Mouse (Mus musculus) kidney, postnatal 4 days (tissue): ENCODE measurements around the gene Zswim5.

Experiments
- DNase-seq, 2 experiments: peaks; one replicate each; pipeline ENCODE4 v3.0.0; 2021; ENCODE audit warnings: mixed read lengths in 2 of 2

Gene Zswim5

DNA sequence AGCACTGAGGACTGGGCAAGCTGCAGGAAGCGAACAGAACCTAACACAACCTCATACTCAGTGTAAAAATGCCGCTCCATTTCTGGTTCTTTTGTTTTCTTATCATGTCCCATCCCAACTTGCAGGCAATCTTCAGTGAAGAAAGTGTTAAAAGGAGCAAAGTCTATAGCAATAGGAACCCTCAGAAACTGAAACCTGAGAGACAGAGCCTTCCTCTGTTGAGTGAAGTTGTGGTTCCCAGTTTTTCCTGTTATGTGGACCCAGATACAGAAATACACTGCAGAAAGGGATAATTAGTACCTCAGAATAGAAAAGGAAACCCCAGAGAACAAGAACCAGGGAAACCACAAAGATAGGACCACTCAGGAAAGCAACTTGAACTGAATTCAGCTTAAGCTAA lies 36.1 kb downstream of the Zswim5 start:
- DNase-seq, result no peak

DNA sequence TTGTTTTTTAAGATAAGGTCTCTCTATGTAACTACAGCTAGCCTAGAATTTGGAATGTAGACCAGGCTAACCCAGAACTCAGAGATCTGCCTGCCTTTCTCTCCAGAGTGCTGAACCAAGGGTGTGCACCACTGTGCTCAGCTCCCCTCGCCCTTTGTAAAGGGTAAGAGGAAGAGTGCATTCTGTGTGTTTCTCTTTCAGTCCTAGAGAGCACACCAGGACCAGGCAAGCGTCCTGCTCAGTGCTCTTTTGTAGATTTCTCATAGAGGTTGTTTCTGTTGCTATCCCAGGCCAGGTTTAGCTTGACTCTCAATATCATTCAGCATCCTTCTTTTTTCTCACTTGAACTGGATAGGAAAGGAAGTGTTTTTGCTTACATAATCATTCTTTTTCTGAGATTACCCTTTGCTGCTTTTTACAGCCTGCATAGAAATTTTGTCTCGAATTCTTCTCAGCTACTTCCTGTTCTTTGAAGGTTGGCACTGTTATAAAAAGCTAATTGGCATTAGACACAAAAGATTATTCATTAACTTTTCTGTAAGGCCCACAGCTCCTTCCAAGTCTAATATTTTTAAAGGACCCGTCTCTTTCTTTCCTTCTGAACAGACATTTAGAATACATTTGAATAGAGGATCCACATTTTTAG lies 51.0 kb downstream of the Zswim5 start:
- no peak for DNase-seq

DNA sequence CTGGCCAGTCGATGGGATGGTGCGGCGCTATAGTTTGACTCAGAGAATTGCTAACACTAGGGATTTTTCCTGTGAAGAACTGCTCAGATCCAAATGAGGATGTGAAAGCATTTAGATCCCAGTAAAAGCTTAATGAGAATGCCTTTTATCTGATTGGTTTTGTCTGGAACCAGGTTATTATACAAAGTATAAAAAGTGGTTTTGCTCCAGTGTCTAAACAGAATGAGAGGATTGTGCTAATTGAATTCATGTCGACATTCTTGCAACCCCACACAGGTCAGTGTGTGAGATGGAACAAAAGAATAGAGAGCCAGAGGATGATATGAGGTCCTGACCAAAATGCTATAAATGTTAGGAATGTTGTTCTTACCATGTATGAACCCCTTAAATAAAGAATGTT lies 62.4 kb downstream of the Zswim5 start:
- DNase-seq, result no peak

DNA sequence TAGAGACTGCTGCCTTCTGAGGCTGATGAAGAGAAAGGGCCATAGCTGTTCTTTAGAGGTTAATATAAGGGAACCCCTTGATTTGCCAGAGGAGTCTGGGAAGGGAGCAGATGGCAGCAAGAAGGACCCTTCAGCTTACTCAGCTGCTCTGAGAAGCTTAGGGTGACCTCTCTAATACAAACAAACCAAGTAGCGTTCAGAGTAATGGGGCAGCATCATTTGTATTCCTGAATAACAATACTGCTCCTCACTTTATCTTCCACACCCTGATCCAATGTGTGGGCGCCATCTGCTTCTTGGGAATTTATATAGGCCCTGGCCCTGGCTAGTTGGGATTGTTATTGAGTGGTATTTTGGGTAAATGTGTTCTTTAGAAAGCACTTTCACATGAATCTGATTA lies 65.5 kb downstream of the Zswim5 start:
- DNase-seq, result no peak

DNA sequence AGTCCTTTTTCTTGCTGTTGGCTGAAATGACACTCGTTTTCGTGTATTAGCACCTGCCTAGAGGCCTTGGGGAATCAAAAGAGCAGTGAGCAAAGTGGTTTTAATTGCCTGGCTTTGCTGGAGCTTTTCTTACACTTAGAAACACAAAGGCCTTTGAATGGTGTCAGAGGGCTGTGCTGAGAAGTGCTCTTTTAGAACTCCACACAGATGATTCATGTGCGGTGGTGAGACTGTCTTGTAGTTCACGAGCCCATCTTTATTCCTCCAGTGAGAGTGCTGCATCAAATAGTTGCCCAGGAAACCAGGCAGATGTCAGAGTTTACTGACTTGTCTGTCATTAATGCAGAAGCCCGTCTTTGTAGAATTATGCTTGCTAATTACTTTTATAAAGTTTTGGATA lies 66.9 kb downstream of the Zswim5 start:
- no peak for DNase-seq

DNA sequence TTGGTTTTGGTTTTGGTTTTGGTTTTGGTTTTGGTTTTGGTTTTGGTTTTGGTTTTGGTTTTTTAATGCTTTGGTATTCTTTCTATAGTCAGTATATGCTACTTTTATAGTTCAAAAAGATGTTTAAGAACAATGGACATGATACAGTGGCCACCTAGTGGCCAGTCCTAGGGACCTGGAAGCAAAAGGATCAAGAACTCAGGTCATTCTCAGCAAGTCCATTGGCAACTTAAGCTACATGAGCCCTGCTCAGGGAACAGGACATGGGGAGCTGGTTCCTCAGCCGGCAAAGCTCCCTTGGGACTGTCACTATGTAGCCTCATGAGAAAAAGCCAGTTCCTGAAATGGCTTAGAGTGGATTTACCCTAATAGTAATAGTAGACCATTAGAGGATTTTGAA lies 74.5 kb downstream of the Zswim5 start:
- DNase-seq, result peak; percentile 6 to 21

DNA sequence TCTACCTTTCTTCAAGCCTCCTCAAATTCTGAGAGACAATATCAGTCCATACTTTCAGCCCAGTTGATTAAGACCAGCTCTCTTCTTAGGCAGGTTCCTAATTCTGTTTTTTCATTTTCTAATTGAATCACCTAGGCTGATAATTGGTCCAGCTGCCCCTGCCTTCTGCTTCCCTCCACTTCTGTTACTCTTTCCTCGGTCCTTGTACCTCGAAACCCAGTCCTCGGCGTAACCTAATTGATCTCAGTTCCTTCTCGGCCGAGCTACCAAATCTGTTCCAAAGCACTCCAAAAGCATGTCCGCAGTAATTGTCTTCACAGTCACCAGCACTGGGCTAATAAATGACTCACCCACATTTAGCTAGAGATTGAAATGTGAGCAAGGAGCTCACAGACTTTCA lies 77.8 kb downstream of the Zswim5 start:
- DNase-seq, result no peak

DNA sequence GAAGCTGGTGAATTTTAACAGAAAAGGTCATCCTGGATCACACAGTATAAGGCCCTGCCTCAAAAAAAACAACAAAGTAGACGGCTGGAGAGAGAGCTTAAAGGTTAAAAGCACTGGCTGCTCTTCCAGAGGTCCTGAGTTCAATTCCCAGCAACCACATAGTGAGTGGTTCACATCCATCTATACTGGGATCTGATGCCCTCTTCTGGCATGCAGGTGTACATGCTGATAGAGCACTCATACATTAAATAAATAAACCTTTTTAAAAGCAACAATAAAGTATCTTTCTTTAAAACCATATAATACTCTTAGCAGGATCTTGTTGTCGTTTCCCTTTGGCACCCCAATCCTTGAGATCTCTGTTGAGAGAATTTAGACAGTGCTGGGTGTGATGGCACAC lies 99.3 kb downstream of the Zswim5 start:
- no peak for DNase-seq

DNA sequence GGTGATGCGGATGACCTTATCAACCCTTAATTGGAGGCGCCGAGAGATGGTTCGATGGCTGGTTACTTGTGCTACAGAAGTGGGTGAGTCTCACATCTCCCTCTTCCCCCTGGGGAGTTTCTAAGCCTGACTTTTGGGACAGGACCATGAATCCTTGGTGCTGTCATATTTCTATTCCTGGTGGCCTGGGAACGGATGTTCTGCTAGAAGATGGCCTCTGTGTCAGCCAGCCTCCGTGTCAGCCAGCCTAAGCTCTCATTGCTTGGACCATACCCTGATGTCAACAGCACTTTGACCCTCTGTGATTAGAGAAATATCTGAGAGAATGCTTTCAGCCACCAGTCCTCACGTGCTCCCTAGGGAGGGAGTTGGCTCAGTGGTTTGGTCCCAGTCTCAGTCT lies 108.5 kb downstream of the Zswim5 start:
- no peak for DNase-seq

DNA sequence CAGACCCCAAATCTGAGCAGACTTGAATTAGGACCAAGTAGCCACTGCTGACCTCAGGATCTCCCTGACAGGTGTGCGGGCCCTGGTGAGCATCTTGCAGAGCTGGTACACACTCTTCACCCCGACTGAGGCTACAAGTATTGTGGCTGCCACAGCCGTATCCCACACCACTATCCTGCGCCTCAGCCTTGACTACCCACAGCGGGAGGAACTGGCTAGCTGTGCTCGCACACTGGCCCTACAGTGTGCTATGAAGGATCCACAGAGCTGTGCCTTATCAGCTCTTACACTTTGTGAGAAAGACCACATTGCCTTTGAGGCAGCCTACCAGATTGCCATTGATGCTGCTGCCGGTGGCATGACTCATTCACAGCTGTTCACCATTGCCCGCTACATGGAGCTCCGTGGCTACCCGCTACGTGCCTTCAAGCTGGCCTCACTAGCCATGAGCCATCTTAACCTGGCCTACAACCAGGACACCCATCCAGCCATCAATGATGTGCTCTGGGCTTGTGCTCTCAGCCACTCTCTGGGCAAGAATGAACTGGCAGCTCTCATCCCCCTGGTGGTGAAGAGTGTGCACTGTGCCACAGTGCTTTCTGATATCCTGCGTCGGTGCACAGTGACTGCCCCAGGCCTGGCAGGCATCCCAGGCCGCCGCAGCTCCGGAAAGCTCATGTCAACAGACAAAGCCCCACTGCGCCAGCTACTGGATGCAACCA lies 109.4 kb downstream of the Zswim5 start:
- DNase-seq, result peak; percentile 83 to 90

DNA sequence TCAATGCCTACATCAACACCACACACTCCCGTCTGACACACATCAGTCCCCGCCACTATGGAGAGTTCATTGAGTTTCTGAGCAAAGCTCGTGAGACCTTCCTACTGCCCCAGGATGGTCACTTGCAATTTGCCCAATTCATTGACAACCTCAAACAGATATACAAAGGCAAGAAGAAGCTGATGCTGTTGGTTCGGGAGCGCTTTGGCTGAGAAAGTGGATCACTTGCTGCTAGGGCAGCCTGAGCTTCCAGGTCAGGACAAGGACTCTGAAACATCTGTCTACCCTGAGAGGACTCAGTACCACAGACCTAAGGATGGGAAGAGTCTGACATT lies 109.9 kb downstream of the Zswim5 start:
- DNase-seq, result no peak

DNA sequence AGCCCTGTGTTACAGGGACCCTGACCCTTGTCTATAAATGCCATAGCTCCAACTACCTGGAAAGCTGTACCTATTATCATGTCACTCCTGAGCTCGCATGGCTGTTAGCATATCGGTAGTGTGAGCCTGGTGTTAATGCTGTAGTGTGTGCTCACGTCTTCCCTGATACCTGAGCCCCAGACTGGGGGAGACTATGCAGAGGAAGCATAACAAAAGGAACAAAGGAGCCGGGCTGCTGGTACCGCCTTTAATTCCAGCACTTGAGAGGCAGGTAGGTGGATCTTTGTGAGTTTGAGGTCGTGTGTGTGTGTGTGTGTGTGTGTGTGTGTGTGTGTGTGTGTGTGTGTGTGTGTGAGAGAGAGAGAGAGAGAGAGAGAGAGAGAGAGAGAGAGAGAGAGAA lies 112.6 kb downstream of the Zswim5 start:
- DNase-seq, result no peak

DNA sequence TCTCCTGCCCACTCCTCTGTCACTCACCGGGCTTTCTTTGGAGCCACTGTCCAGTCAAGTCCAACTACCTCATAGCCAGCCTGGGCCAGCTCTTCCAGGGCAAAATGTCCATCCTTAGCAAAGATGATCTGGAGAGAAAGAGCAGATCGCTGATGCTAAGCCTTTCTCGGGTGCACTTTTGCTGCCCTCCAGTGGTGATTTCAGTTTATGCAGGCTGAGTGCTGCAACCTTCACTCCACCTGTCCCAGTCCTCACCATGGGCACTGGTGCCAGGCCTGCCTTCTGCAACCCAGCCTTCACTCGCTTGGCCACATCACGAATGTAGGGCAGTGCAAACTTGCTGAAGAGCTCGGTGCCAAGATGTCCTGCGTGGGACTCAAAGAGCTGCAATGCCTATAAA lies 114.2 kb downstream of the Zswim5 start:
- peak; percentile 88 to 89 for DNase-seq

DNA sequence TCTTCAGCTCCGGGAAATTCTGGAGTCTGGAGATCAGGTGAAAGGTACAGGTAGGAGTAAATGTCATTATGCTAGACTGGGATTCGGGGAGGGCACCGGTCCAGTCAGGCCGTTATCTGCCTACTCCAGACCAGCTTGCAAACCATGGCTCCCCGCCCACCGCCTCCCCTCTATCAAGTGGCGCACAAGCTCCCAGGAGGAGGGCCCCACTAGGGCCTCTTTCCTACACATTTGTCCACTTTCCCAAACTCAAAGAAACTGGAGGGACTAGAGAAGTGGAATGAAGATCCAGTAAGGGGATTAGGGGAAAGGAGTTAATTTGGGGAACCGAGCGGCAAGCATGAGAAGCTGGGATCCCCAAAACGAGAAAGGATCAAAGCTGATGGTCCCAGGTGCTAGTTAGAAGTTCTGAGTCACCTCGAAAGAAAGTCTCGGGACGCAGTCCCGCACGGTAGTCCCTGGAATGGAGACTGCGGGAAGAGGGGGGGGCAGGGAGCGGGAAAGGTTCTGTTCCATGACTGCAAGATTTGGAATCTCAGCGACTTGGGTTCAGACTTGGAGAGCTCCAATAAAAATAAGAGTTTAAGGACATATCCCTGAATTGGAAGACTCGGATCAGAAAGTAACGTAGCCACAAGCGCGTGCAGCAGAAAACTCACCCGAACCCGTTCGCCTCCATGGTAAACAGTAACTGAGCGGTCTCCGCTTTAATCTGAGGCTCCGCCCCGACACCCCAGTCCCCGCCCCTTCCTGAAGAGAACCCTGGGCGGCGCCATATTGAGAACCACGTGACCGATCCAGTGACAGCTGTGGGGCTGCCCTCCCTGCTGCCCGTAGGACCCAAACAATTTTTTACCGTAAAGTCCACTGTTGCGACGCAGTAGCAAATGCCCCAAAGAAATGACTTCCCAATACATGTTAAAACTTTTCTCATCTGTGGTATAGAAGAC lies 116.8 kb downstream of the Zswim5 start, which contains the start of gene Urod:
Gene Urod (minus strand): TSS at position 742 of the 950 bp plus-strand sequence.
- peak; percentile 96 to 97 for DNase-seq

DNA sequence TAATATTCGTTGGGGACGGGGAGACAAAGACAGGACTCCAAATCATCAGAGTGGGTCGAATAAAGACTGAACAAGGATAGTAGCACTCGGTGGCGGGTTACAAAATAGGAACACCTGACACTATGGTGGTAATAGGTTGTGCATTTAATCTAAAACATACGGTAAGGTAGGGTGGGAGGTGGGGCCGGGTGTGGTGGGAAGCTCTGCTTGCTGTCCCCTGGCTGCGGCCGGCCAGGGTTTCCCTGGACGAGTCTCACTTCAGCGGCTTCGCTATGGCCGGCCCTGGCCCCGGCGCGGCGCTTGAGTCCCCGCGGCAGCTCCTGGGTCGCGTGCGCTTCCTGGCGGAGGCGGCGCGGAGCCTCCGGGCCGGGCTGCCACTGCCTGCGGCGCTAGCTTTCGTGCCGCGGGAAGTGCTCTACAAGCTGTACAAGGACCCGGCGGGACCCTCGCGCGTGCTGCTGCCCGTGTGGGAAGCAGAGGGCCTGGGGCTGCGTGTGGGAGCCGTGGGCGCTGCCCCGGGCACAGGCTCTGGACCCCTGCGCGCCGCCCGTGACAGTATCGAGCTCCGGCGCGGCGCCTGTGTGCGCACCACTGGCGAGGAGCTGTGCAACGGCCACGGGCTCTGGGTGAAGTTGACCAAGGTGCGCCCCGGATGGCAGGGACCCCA lies 118.1 kb downstream of the Zswim5 start, which contains the start of gene Hectd3:
Gene Hectd3 (plus strand): TSS at position 187 of the 667 bp plus-strand sequence.
- peak; percentile 72 to 85 for DNase-seq

DNA sequence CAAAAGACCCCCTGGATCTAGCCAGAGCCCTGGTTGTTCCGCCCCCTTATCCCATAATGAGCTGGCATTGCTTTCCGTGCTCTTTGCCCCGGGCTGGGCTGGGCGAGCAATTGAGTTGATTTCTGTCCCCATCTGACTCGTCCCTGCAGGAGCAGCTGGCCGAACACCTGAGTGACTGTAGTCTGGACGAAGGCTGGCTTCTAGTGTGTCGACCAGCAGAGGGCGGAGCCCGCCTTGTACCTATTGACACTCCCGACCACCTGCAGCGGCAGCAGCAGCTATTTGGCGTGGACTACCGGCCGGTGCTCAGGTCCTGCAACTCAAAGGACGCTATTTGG lies 118.6 kb downstream of the Zswim5 start:
- DNase-seq, result peak; percentile 70 to 84

DNA sequence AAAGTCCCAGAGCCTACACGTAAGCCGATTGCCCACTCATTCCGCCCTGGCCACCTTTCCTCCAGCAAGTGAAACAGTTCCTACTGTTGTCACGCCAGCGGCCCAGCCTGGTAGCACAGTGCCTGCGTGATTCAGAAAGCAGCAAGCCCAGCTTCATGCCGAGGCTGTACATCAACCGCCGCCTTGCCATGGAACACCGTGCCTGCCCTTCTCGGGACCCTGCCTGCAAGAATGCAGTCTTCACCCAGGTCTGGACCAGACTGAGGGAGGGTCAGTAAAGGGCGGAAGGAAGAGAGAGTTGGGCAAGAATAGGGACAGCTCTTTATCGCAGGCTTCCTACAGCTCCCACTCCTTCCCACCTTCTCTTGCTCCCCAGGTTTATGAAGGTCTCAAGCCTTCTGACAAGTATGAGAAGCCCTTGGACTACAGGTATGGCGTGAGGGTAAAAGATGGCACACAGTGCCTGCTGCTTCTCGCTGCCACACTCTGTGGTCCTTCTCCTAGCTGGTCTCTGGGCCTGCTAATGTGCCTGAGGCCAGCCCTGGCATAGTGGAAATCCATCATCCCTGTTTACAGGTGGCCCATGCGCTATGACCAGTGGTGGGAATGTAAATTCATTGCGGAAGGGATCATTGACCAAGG lies 122.5 kb downstream of the Zswim5 start:
- DNase-seq, result no peak

DNA sequence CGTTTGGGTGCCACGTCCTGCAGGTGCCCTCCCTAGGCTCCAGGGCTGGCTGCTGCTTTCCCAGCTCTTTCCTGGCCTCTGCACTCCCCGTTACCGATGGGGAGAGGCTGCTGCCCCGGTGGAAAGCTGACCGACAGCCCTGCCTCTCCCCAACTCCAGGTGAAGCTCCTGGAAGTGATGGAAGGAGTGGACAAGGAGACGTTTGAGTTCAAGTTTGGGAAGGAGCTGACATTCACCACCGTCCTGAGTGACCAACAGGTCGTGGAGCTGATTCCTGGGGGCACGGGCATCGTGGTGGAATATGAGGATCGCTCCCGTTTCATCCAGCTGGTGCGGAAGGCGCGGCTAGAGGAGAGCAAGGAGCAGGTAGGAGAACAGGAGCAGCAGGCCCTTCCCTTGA lies 124.8 kb downstream of the Zswim5 start:
- DNase-seq, result no peak

DNA sequence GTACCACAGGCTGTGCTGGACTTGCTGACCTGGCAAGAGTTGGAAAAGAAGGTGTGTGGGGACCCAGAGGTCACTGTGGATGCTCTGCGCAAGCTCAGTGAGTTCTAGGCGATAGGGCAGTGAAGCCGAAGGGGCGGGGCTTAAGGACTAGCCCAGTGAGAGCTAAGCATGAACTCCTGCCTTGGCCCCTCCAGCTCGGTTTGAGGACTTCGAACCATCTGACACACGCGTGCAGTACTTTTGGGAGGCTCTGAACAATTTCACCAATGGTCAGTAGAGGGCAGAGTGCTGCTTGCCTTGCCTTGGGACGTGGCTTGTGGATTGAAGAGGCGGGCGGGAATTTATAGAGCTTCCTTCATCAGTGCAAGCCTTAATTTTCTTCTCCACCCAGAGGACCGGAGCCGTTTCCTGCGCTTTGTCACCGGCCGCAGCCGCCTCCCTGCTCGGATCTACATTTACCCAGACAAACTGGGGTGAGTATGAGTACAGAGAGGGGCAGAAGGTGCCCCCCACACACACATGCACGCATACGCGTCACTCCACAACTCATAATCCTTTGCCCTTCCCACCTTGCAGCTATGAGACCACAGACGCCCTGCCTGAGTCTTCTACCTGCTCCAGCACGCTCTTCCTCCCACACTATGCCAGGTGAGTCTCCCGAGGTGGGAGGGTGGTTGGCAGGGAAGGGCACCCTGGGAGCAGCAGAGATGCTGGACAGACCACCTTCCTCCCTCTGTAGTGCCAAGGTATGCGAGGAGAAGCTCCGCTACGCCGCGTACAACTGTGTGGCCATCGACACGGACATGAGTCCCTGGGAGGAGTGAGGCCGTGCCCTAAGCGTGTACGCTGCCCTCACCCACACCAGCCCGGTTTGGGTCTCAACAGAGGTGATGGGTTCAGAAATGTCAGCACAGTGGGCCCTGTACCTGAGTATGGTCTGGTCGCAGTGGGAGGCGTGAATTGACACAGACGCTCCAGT lies 125.7 kb downstream of the Zswim5 start:
- peak; percentile 69 to 81 for DNase-seq

DNA sequence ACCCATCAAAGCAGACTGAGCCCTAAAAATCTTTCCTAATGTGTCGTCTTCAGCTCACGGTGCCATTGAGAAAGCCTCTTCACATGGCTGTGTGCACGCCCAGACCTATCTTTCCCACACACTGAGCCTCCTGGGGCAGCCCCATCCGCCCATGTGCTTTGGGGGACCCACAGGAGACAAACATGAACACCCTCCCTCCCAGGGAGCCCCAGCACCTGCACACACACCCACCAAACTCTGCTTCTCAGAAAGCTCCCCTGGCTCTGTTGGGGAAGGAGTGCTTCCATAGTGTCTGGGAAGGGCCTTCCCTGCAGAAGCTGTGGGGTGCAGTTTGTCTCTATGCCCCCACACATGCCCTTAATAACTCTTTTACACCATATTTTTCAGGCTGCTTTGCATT lies 127.5 kb downstream of the Zswim5 start:
- DNase-seq, result no peak
